Comparison of ENCODE assay signal across 17 mouse cellular contexts in the genomic region with DNA sequence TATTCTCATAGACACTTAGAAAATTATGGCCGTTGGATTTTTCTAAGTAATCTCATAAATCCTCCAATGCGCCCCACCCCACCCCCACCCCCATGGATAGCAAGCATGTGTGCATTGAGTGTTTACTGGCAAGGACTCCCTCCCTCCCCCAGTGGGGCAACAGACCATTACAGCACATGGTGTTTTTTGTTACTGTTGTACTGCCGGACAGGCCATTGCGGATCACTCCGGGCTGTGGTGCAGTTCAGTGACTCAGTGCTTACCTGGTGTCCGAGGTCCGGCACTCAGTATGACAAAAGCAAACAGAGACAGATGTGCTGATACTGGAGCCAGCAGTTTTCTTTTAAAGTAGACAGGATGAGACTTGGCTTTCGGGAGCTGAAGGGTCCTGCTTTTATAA. TPM values are rescaled to one million over a fixed set of nuclear protein-coding genes. Genes with fewer than 3 reads are reported as not detected.
A peak's percentile ranks its signal among the peaks of the same experiment; 100 is the strongest.
DNase-seq lines count a peak whose midpoint lies in the region; ATAC-seq and TF ChIP-seq lines count a peak whose summit lies in the region.
"Had no signal": no experiment of that assay in that cellular context is flagged by ENCODE, and none has a peak within 500 bp of the region (broad histone marks: within the 10 kb centered on the region; RNA-seq: fewer than 3 reads in every experiment).

No protein-coding gene starts in this region.

- H3K4me1 ChIP-seq in lung, embryonic 14.5 days (ENCODE audit: insufficient read depth) = peaks cover 11% of the 10 kb centered on the region; the same call in 1 of the 2 replicates
- H3K4me1 ChIP-seq in liver, embryonic 14.5 days (replicated peaks; ENCODE audit: control insufficient read depth in 2 of 2, insufficient read depth in 2 of 2, low read length in 1 of 2) = peaks cover 36 to 38% of the 10 kb centered on the region in 2 experiments
- H3K4me1 ChIP-seq: embryonic facial prominence, embryonic 12.5 days; hindbrain, embryonic 15.5 days had no signal

- no peaks in the 10 kb centered on the region for H3K9me3 ChIP-seq in lung, embryonic 14.5 days (ENCODE audit: low read depth, low read length)
- no peaks in the 10 kb centered on the region for H3K9me3 ChIP-seq in liver, embryonic 14.5 days (ENCODE audit: control insufficient read depth, low read length)
- H3K9me3 ChIP-seq: embryonic facial prominence, embryonic 12.5 days; hindbrain, embryonic 15.5 days; midbrain, embryonic 10.5 days; neural tube, embryonic 13.5 days had no signal

- no peak overlapping the region for H3K9ac ChIP-seq in lung, embryonic 14.5 days
- no peak overlapping the region for H3K9ac ChIP-seq in liver, embryonic 14.5 days (replicated peaks)
- H3K9ac ChIP-seq: embryonic facial prominence, embryonic 12.5 days; hindbrain, embryonic 15.5 days; neural tube, embryonic 13.5 days had no signal

- no peak overlapping the region for H3K4me2 ChIP-seq in lung, embryonic 14.5 days
- peak overlapping the region; percentile 62 for H3K4me2 ChIP-seq in liver, embryonic 14.5 days (ENCODE audit: low read depth)
- H3K4me2 ChIP-seq: embryonic facial prominence, embryonic 12.5 days; hindbrain, embryonic 15.5 days; neural tube, embryonic 13.5 days had no signal

- no peak for TF ChIP-seq EP300 in liver, embryonic 14.5 days (IDR thresholded peaks at IDR 0.05; ENCODE audit: low read depth)

- ATAC-seq in lung, embryonic 14.5 days (ENCODE audit: insufficient read depth) = peak; percentile 41; the same call in 1 of the 2 replicates
- ATAC-seq in liver, embryonic 14.5 days (ENCODE audit: insufficient read depth) = no peak
- ATAC-seq: Patski had no signal

- peaks cover 11% of the 10 kb centered on the region; the same call in 1 of the 2 replicates for H3K36me3 ChIP-seq in lung, embryonic 14.5 days (ENCODE audit: insufficient read depth)
- peaks cover 14% of the 10 kb centered on the region for H3K36me3 ChIP-seq in liver, embryonic 14.5 days (replicated peaks; ENCODE audit: control insufficient read depth, insufficient read depth, low read depth)
- H3K36me3 ChIP-seq: hindbrain, embryonic 15.5 days had no signal

- no peak overlapping the region for H3K27ac ChIP-seq in lung, embryonic 14.5 days (ENCODE audit: low read depth)
- no peak overlapping the region for H3K27ac ChIP-seq in liver, embryonic 14.5 days
- H3K27ac ChIP-seq: embryonic facial prominence, embryonic 12.5 days; hindbrain, embryonic 15.5 days; midbrain, embryonic 10.5 days; neural tube, embryonic 13.5 days had no signal

- no peaks in the 10 kb centered on the region for H3K27me3 ChIP-seq in lung, embryonic 14.5 days (ENCODE audit: insufficient read depth, low read length)
- H3K27me3 ChIP-seq in liver, embryonic 14.5 days (ENCODE audit: control insufficient read depth, insufficient read depth, low read length) = no peaks in the 10 kb centered on the region
- H3K27me3 ChIP-seq: embryonic facial prominence, embryonic 12.5 days; hindbrain, embryonic 15.5 days; neural tube, embryonic 13.5 days; Patski had no signal

- 51% methylated on average over 8 of the region's 8 CpGs for WGBS in lung, embryonic 14.5 days
- WGBS in liver, embryonic 14.5 days (ENCODE audit: insufficient replicate concordance) = 57% methylated on average over 8 of the region's 8 CpGs

- no peak overlapping the region for H3K4me3 ChIP-seq in lung, embryonic 14.5 days (ENCODE audit: low read depth, low read length)
- H3K4me3 ChIP-seq in liver, embryonic 14.5 days (ENCODE audit: insufficient read depth in 1 of 2, low read depth in 2 of 2, low read length in 2 of 2) = no peak overlapping the region
- H3K4me3 ChIP-seq: embryonic facial prominence, embryonic 12.5 days; hindbrain, embryonic 15.5 days; midbrain, embryonic 10.5 days; neural tube, embryonic 13.5 days had no signal

- DNase-seq in heart, adult 11 months = peak; percentile 81
- no peak for DNase-seq in heart, postnatal 4 days
- DNase-seq in lung, embryonic 14.5 days = no peak
- no peak for DNase-seq in lung, adult 18-20 months
- no peak for DNase-seq in liver, embryonic 14.5 days (ENCODE audit: low read depth in 3 of 3, low spot score in 3 of 3)
- DNase-seq in yolk sac, embryonic 10.5 days (ENCODE audit: low spot score) = peak; percentile 76
- DNase-seq in gastrocnemius, postnatal 4 days (ENCODE audit: low spot score in 2 of 2) = no peak
- no peak for DNase-seq in thymus, postnatal 25 days
- DNase-seq: cerebellum, adult 11 months; layer of hippocampus, adult 9-11 months; right cerebral cortex, postnatal 4 days; thymus, postnatal 14 days had no signal

- TF ChIP-seq CTCF in lung, embryonic 14.5 days (IDR thresholded peaks at IDR 0.05; ENCODE audit: low read depth) = no peak
- no peak for TF ChIP-seq CTCF in liver, embryonic 14.5 days (IDR thresholded peaks at IDR 0.05; ENCODE audit: low read depth)

RNA-seq across cellular contexts. Expression of a gene that starts 13.3 kb away (rescaled TPM):
- total RNA-seq in heart, postnatal 4 days (2021) = 1 to 10 TPM; 5.5 to 6.1 TPM
- 3.3 and 3.6 TPM in 2 replicates for polyA plus RNA-seq in lung, embryonic 14.5 days (2014; fragmentation: Nextera tagmentation; extraction: Ambion mirVana)
- 2.5 and 2.9 TPM in 2 replicates for polyA plus RNA-seq in liver, embryonic 14.5 days (2012; rRNA removed)
- polyA plus RNA-seq in liver, embryonic 14.5 days (2014; fragmentation: Nextera tagmentation; extraction: Ambion mirVana) = 2.4 and 2.9 TPM in 2 replicates
- total RNA-seq in gastrocnemius, postnatal 4 days (2021) = 1 to 10 TPM; 2.1 to 3.6 TPM

RNA-seq across cellular contexts. Expression of a gene that starts 13.5 kb away (rescaled TPM):
- 10 to 100 TPM; 45.3 to 46.4 TPM for total RNA-seq in heart, postnatal 4 days (2021)
- 29.3 and 30.0 TPM in 2 replicates for polyA plus RNA-seq in lung, embryonic 14.5 days (2014; fragmentation: Nextera tagmentation; extraction: Ambion mirVana)
- 4.9 and 6.6 TPM in 2 replicates for polyA plus RNA-seq in liver, embryonic 14.5 days (2012; rRNA removed)
- 12.7 and 14.6 TPM in 2 replicates for polyA plus RNA-seq in liver, embryonic 14.5 days (2014; fragmentation: Nextera tagmentation; extraction: Ambion mirVana)
- total RNA-seq in gastrocnemius, postnatal 4 days (2021) = 10 to 100 TPM; 30.4 to 40.6 TPM

Comparison
In these comparisons a context has a peak if more than half of its experiments do, and no peak if none do; other contexts are left out.
1. DNase-seq: peak in heart, adult 11 months (single experiment) and yolk sac, embryonic 10.5 days (single experiment); none in heart, postnatal 4 days (single experiment), lung, embryonic 14.5 days (single experiment), lung, adult 18-20 months (0 of 2), liver, embryonic 14.5 days (0 of 3), gastrocnemius, postnatal 4 days (0 of 2) and thymus, postnatal 25 days (single experiment).